Mouse (Mus musculus) spleen, adult 2 months (tissue): ENCODE results near the gene Cdpf1. TPM values are rescaled to one million over a fixed set of nuclear protein-coding genes. Genes with fewer than 3 reads are reported as not detected.

Experiments
- DNase-seq, 2 experiments: peaks; one replicate each; pipeline versions ENCODE4 v3.0.0 to v3.0.0-alpha.2; 2012 to 2021; ENCODE audit warnings: low spot score in 2 of 2, low read depth in 1 of 2
- H3K27ac ChIP-seq: fragments of 200-500 bp; 2 replicates; pipeline ENCODE4 v1.5.1; 2012; ENCODE audit warnings: low read length, inconsistent platforms; ENCODE audit not compliant: insufficient read depth
- H3K27me3 ChIP-seq: fragments of 200-500 bp; 2 replicates; pipeline ENCODE4 v1.6.1; 2012; ENCODE audit warnings: mild to moderate bottlenecking, moderate library complexity, low read length, inconsistent platforms; ENCODE audit not compliant: control insufficient read depth, insufficient read depth
- H3K36me3 ChIP-seq: fragments of 200-500 bp; 2 replicates; pipeline ENCODE4 v1.6.1; 2012; ENCODE audit warnings: mild to moderate bottlenecking, low read length, inconsistent platforms; ENCODE audit not compliant: control insufficient read depth, insufficient read depth
- H3K4me1 ChIP-seq: fragments of 200-500 bp; 2 replicates; pipeline ENCODE4 v1.6.1; 2011; ENCODE audit warnings: inconsistent platforms; ENCODE audit not compliant: control insufficient read depth, insufficient read depth, insufficient read length
- H3K4me3 ChIP-seq: fragments of 200-500 bp; 2 replicates; pipeline ENCODE4 v1.5.1; 2011; ENCODE audit warnings: mild to moderate bottlenecking, inconsistent platforms; ENCODE audit not compliant: insufficient read depth, insufficient read length; ENCODE audit errors: extremely low read depth
- CTCF ChIP-seq: fragments of 200-500 bp; IDR thresholded peaks from 2 replicates; pipeline ENCODE4 v1.5.1; 2011; ENCODE audit warnings: mild to moderate bottlenecking, inconsistent platforms; ENCODE audit not compliant: insufficient read depth, insufficient read length, insufficient replicate concordance; ENCODE audit errors: extremely low read depth
- POLR2A ChIP-seq: fragments of 200-500 bp; IDR thresholded peaks from 2 replicates; pipeline ENCODE4 v1.6.1; 2011; ENCODE audit warnings: low read depth, low read length, inconsistent platforms
- WGBS: fragments of 180-500 bp; shearing (Covaris S2); methylation state at CpG from one replicate; pipeline ENCODE4 v1.1.7; 2018; 5-methylcytosine and 5-hydroxymethylcytosine counted together
- polyA plus RNA-seq: library from polyadenylated mRNA; depleted of rRNA; stranded (reverse); fragments of >200 nt; gene quantifications from 2 replicates; pipeline ENCODE4 v1.2.3, GENCODE M21; 2012; rRNA removed

Gene Cdpf1
- polyA plus RNA-seq, result 21.8 and 24.3 TPM in 2 replicates

- Histone ChIP-seq H3K27ac (peak within 1 kb of the TSS; percentile 78), H3K36me3 (peaks cover 4% of the 10 kb centered on the region; the same call in 1 of the 2 replicates), H3K4me1 (peaks cover 4% of the 10 kb centered on the region; the same call in 1 of the 2 replicates), H3K4me3 (peak within 1 kb of the TSS; percentile 83), H3K27me3 (no peaks in the 10 kb centered on the region)
- TF ChIP-seq CTCF (no peak), POLR2A (peak; percentile 76)
- peak; percentile 87 to 98 for DNase-seq
- WGBS, result 3% methylated on average over 36 of the region's 36 CpGs
Observed at GRCm38 (mm10) chr15:85811535-85812277, at the start of gene Cdpf1. Gene Cdpf1, minus strand, starts transcription at chr15:85811697.

DNA sequence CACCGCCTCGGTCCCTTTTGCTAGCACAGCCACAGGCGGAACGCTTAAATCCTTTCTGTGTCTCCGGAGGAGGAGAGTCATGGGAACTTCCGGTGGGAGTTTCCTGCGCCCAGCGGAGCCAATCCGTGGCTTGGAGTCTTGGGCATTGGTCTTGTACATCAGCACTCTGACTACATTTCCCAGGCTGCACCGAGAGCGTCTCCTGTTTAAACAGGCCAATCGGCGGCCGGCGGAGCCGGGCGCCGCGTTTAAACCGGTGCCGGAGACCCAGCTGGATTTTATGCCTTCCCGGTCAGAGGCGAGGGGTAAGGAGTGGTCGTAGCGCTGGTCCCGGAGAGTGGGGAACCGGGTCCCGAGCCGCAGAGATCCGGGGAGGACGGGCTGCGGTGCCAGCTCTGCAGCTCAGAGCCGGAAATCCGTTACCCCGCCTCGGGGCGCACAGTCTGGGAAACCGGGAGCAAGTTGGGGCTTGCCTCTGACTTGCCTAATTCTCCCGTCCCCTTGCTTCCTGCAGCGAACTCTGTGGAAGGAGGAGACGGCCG, 48.1 kb upstream of the Cdpf1 start, which contains the start of gene Gtse1:
Gene Gtse1, plus strand, starts transcription at position 256 of the 542 bp plus-strand sequence.
- no peaks in the 10 kb centered on the region for H3K36me3 ChIP-seq
- H3K4me3 ChIP-seq, result peak within 1 kb of the TSS; percentile 88
- TF ChIP-seq CTCF, result no peak
- TF ChIP-seq POLR2A, result 0 out of 2 replicates have a peak, but pooled peaks have one; percentile 17
- peaks cover 4% of the 10 kb centered on the region; the same call in 1 of the 2 replicates for H3K4me1 ChIP-seq
- no peak within 1 kb of the TSS; the same call in 1 of the 2 replicates for H3K27ac ChIP-seq
- WGBS, result under 1% methylated on average over 42 of the region's 42 CpGs
- H3K27me3 ChIP-seq, result no peaks in the 10 kb centered on the region
- peak; percentile 87 to 88 for DNase-seq

GRCm38 (mm10) chr15:85858980-85859489, 47.5 kb upstream of the Cdpf1 start:
- TF ChIP-seq CTCF (no peak), POLR2A (no peak)
- DNase-seq, result no peak
- WGBS, result 11% methylated on average over 15 of the region's 15 CpGs
- Histone ChIP-seq H3K36me3 (no peaks in the 10 kb centered on the region), H3K27me3 (no peaks in the 10 kb centered on the region), H3K4me3 (peak overlapping the region; percentile 88), H3K27ac (no peak overlapping the region), H3K4me1 (peaks cover 4% of the 10 kb centered on the region; the same call in 1 of the 2 replicates)

DNA sequence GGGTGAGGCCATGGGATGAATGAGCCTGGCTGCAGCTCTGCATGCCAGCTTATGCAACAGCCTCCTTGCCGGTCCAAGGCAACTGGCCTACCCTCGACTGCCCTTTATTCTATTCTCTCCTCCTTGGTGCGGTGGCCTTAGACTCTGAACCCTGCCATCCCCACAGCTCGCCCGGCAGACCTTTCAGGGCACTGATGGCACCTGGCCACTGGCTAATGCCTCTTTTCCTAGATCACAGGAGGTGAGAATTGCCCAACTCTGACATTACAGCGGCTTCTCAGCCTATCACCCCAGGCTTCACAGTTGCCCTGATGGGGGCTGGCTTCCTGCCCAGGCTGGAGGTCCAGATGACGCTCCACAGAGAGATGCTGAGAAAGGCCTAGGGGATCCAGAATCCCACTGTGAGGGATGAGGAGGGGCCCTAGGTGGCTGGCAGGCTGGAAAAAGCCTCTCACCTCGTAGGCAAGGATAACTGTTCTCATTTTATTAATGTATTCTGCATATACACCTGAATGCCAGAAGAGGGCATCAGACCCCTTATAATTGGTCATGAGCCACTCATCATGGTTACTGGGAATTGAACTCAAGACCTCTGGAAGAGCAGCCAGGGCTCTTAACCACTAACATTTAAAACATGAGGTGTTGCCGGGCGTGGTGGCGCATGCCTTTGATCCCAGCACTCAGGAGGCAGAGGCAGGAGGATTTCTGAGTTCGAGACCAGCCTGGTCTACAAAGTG, 40.3 kb upstream of the Cdpf1 start:
- Histone ChIP-seq H3K27me3 (no peaks in the 10 kb centered on the region), H3K4me1 (no peaks in the 10 kb centered on the region), H3K4me3 (no peak overlapping the region), H3K36me3 (peaks cover 1% of the 10 kb centered on the region), H3K27ac (no peak overlapping the region)
- no peak for TF ChIP-seq POLR2A
- no peak for TF ChIP-seq CTCF
- no peak for DNase-seq
- WGBS, result 91% methylated on average over 12 of the region's 12 CpGs

- H3K4me1 ChIP-seq, result no peaks in the 10 kb centered on the region
- TF ChIP-seq POLR2A (no peak), CTCF (no peak)
- peaks cover 5% of the 10 kb centered on the region for H3K36me3 ChIP-seq
- no peak for DNase-seq
- no peaks in the 10 kb centered on the region for H3K27me3 ChIP-seq
- no peak overlapping the region for H3K27ac ChIP-seq
- H3K4me3 ChIP-seq, result no peak overlapping the region
Observed at GRCm38 (mm10) chr15:85845071-85845470, 33.6 kb upstream of the Cdpf1 start.

DNA sequence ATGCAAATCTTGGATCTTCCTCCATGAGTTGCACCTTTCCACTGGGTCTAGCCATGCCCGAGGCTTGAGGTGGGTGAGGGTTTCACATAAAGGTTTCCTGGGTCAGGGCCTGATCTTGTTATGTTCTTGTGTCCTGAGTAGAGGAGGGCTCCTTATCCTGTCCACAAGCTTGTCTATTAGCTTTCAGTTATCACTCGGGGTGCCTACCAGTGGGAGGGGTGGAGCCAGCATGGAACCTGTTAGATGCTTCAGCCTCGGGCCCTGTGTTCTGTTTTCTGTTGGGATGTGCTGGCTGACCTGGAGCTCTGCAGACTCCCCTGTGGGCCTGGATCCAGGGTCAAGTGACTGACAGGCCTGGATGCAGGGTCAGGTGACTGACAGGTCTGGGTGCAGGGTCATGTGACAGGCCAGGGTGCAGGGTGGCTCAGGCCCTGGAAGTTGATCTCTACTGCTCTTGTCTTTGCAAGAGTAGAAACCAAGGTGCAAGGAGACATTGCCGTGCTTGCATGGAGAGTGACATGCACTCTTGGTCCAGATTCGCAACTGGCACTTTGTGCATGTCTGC, 30.4 kb upstream of the Cdpf1 start:
- no peak for DNase-seq
- 84% methylated on average over 5 of the region's 5 CpGs for WGBS
- Histone ChIP-seq H3K27ac (no peak overlapping the region), H3K4me1 (no peaks in the 10 kb centered on the region), H3K36me3 (peaks cover 4% of the 10 kb centered on the region), H3K4me3 (no peak overlapping the region), H3K27me3 (no peaks in the 10 kb centered on the region)
- no peak for TF ChIP-seq POLR2A
- no peak for TF ChIP-seq CTCF
